Mouse (Mus musculus) neural tube, embryonic 14.5 days (tissue): ENCODE results near the gene Cdh23. TPM values are rescaled to one million over a fixed set of nuclear protein-coding genes. Genes with fewer than 3 reads are reported as not detected.

Source experiments
- ATAC-seq: fragments of 200-750 bp; cut with Nextera tagmentation; 2 replicates; pipeline ENCODE4 v1.8.0; 2017; ENCODE audit warnings: low read depth, mild to moderate bottlenecking, moderate TSS enrichment, moderate library complexity
- H3K27ac ChIP-seq: fragments of 300-500 bp; sonication (generic); 2 replicates; pipeline ENCODE4 v1.5.1; 2014; ENCODE audit warnings: low read depth, mild to moderate bottlenecking, control low read depth, low read length, moderate library complexity, mixed read lengths
- H3K27me3 ChIP-seq: fragments of 300-500 bp; sonication (generic); 2 replicates; pipeline ENCODE4 v1.6.1; 2014; ENCODE audit warnings: low read length; ENCODE audit not compliant: control insufficient read depth, insufficient read depth
- H3K36me3 ChIP-seq: fragments of 300-500 bp; sonication (generic); 2 replicates; pipeline ENCODE4 v1.6.1; 2014; ENCODE audit warnings: low read length, mixed read lengths; ENCODE audit not compliant: control insufficient read depth, insufficient read depth
- H3K4me1 ChIP-seq: fragments of 300-500 bp; sonication (generic); 2 replicates; pipeline ENCODE4 v1.6.1; 2014; ENCODE audit warnings: low read length; ENCODE audit not compliant: control insufficient read depth, insufficient read depth
- H3K4me2 ChIP-seq: fragments of 300-500 bp; sonication (generic); 2 replicates; pipeline ENCODE4 v1.6.1; 2014; ENCODE audit warnings: mild to moderate bottlenecking, low read depth, low read length, control low read depth
- H3K4me3 ChIP-seq: fragments of 300-500 bp; sonication (generic); 2 replicates; pipeline ENCODE4 v1.5.1; 2014; ENCODE audit warnings: low read depth, low read length, control low read depth, mixed read lengths
- H3K9ac ChIP-seq: fragments of 300-500 bp; sonication (generic); replicated peaks from 2 replicates; pipeline ENCODE4 v1.6.1; 2014; ENCODE audit warnings: low read depth, mild to moderate bottlenecking, control low read depth, low read length, mixed read lengths
- H3K9me3 ChIP-seq: fragments of 300-500 bp; sonication (generic); 2 replicates; pipeline ENCODE4 v1.6.1; 2016; ENCODE audit warnings: low read length; ENCODE audit not compliant: control insufficient read depth
- WGBS: fragments of 180-500 bp; shearing (Covaris S2); extraction: QIAGEN DNeasy Blood & Tissue Kit; methylation state at CpG from one replicate; pipeline ENCODE4 v1.1.7; 2014; 5-methylcytosine and 5-hydroxymethylcytosine counted together
- polyA plus RNA-seq: library from polyadenylated mRNA; unstranded; fragments of >200 nt; fragmentation: Nextera tagmentation; extraction: Ambion mirVana; gene quantifications from 2 replicates; pipeline ENCODE4 v1.2.1, GENCODE M21; 2014

The Cdh23 gene
- polyA plus RNA-seq, 1 experiment from 2014 or later: 15.4 TPM

GRCm38 (mm10) chr10:60585691-60586090 is 110.6 kb downstream of the Cdh23 start:
- Histone ChIP-seq H3K27ac (no peak overlapping the region), H3K9ac (no peak overlapping the region), H3K4me2 (no peak overlapping the region), H3K4me3 (no peak overlapping the region), H3K36me3 (no peaks in the 10 kb centered on the region), H3K4me1 (no peaks in the 10 kb centered on the region), H3K27me3 (peaks cover 40% of the 10 kb centered on the region), H3K9me3 (no peaks in the 10 kb centered on the region)
- ATAC-seq: no peak
- WGBS: 58% methylated on average over 6 of the region's 6 CpGs

DNA sequence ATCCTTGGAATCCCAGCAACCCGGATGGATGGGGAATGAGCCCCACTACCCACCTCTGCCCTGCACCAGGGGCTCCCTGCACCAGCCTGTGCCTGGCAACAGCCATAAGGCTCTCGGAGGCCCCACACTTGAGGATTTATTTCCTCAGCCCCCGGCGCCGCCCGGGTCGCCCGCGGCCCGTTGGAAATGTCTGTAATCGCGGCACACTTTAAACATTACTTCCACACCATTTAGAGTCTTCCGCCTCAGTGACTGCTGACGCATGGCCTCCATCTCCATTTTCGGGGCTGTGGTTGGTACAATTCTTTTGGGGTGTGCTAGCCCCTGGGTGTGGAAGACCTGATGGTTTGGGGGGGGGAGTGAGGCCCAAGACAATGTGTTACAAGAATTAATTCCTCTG is 113.3 kb downstream of the Cdh23 start:
- Histone ChIP-seq H3K9me3 (no peaks in the 10 kb centered on the region), H3K4me3 (no peak overlapping the region), H3K27me3 (peaks cover 41% of the 10 kb centered on the region), H3K27ac (no peak overlapping the region), H3K4me1 (no peaks in the 10 kb centered on the region), H3K4me2 (no peak overlapping the region), H3K36me3 (no peaks in the 10 kb centered on the region), H3K9ac (no peak overlapping the region)
- ATAC-seq: peak; percentile 18; the same call in 1 of the 2 replicates
- 13% methylated on average over 15 of the region's 15 CpGs for WGBS

- Histone ChIP-seq H3K4me1 (no peaks in the 10 kb centered on the region), H3K9me3 (no peaks in the 10 kb centered on the region), H3K9ac (no peak overlapping the region), H3K4me2 (no peak overlapping the region), H3K27me3 (peaks cover 29% of the 10 kb centered on the region), H3K27ac (no peak overlapping the region), H3K4me3 (no peak overlapping the region), H3K36me3 (no peaks in the 10 kb centered on the region)
- ATAC-seq: no peak
- WGBS: 46% methylated on average over 15 of the region's 15 CpGs
These were observed 115.6 kb downstream of the Cdh23 start for GRCm38 (mm10) chr10:60580666-60581065.

GRCm38 (mm10) chr10:60578738-60579538 is 117.4 kb downstream of the Cdh23 start:
- H3K4me1 ChIP-seq: no peaks in the 10 kb centered on the region
- H3K4me2 ChIP-seq: no peak overlapping the region
- no peaks in the 10 kb centered on the region for H3K9me3 ChIP-seq
- no peak for ATAC-seq
- no peak overlapping the region for H3K4me3 ChIP-seq
- H3K9ac ChIP-seq: no peak overlapping the region
- WGBS: 38% methylated on average over 12 of the region's 12 CpGs
- H3K27ac ChIP-seq: no peak overlapping the region
- H3K36me3 ChIP-seq: no peaks in the 10 kb centered on the region
- peaks cover 23% of the 10 kb centered on the region for H3K27me3 ChIP-seq

- Histone ChIP-seq H3K4me1 (no peaks in the 10 kb centered on the region), H3K27ac (no peak overlapping the region), H3K27me3 (peaks cover 21% of the 10 kb centered on the region; the same call in 1 of the 2 replicates), H3K36me3 (no peaks in the 10 kb centered on the region), H3K9ac (no peak overlapping the region), H3K4me3 (no peak overlapping the region), H3K9me3 (no peaks in the 10 kb centered on the region), H3K4me2 (no peak overlapping the region)
- no peak for ATAC-seq
- WGBS: 89% methylated on average over 12 of the region's 12 CpGs
These were observed 118.2 kb downstream of the Cdh23 start for GRCm38 (mm10) chr10:60577920-60578737.

DNA sequence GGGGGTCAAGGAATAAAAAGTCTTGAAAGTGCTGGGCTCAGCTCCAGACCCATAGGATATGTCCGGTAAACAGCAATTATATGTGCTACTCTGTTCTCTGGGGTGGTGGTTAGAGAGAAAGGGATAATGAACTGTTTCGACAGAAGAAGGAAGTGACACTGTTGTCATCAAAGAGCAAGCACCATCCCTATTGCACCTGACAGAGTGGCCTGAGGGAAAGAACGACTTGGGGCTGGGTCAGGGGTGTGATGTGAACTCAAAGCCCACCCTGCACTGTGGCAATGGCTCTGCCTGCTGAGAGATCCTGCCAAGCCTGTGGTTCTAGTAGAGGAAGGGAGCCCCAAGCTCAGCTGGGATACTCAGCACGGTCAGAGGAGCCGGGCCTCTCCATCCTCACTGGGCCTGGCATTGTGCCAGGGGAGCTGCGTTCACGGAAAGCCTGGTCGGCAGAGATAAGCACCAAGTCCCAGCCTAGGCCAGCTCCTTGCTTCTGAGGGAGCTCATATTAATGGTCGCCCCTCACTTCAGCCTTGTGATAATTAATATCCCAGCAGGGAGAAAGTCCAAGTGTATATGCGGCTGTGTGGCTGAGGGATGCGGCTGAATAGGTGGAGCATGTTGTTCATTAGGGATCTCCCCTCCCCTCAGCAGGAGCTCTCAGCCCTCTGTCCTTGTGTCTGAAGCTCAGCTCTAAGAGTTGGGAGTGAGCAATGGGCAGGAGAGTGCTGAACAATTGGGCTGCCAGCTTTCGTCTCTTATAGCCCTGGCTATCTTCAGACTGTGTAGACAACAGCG is 119.0 kb downstream of the Cdh23 start:
- ATAC-seq: no peak
- Histone ChIP-seq H3K9ac (no peak overlapping the region), H3K27ac (no peak overlapping the region), H3K4me1 (no peaks in the 10 kb centered on the region), H3K36me3 (no peaks in the 10 kb centered on the region), H3K4me3 (no peak overlapping the region), H3K4me2 (no peak overlapping the region), H3K9me3 (no peaks in the 10 kb centered on the region), H3K27me3 (peaks cover 21% of the 10 kb centered on the region; the same call in 1 of the 2 replicates)
- 43% methylated on average over 13 of the region's 13 CpGs for WGBS

GRCm38 (mm10) chr10:60574851-60575250 is 121.4 kb downstream of the Cdh23 start:
- Histone ChIP-seq H3K4me2 (no peak overlapping the region), H3K4me1 (no peaks in the 10 kb centered on the region), H3K9me3 (no peaks in the 10 kb centered on the region), H3K4me3 (no peak overlapping the region), H3K9ac (no peak overlapping the region), H3K36me3 (no peaks in the 10 kb centered on the region), H3K27me3 (peaks cover 10% of the 10 kb centered on the region; the same call in 1 of the 2 replicates), H3K27ac (no peak overlapping the region)
- 92% methylated on average over 3 of the region's 3 CpGs for WGBS
- no peak for ATAC-seq

- H3K4me2 ChIP-seq: no peak overlapping the region
- H3K27ac ChIP-seq: no peak overlapping the region
- H3K9ac ChIP-seq: no peak overlapping the region
- 40% methylated on average over 4 of the region's 4 CpGs for WGBS
- no peaks in the 10 kb centered on the region for H3K36me3 ChIP-seq
- no peak overlapping the region for H3K4me3 ChIP-seq
- ATAC-seq: no peak
- no peaks in the 10 kb centered on the region for H3K4me1 ChIP-seq
- peaks cover 10% of the 10 kb centered on the region; the same call in 1 of the 2 replicates for H3K27me3 ChIP-seq
- no peaks in the 10 kb centered on the region for H3K9me3 ChIP-seq
These were observed 124.8 kb downstream of the Cdh23 start for GRCm38 (mm10) chr10:60571491-60571890.
